Mouse (Mus musculus) heart, adult 2 months (tissue): Measurements from ENCODE around the gene Cib4.

Source experiments
- EP300 ChIP-seq: fragments of 200-500 bp; IDR thresholded peaks from 2 replicates; pipeline ENCODE4 v1.6.1; 2011; ENCODE audit warnings: low read depth, low read length, control low read depth; ENCODE audit not compliant: insufficient read depth
- POLR2A ChIP-seq: fragments of 200-500 bp; IDR thresholded peaks from 2 replicates; pipeline ENCODE4 v1.6.1; 2011; ENCODE audit warnings: mild to moderate bottlenecking, low read depth, low read length, control low read depth; ENCODE audit not compliant: insufficient read depth

GRCm38 (mm10) chr5:30496821-30497220 is 48.8 kb downstream of the Cib4 start:
- TF ChIP-seq EP300 = no peak
- TF ChIP-seq POLR2A = no peak
